Mouse (Mus musculus): ENCODE data around the gene Atp23.

GRCm38 (mm10) chr10:126931123-126931759 lies 30.1 kb upstream of the Atp23 start:
- TF ChIP-seq POLR2A (IDR thresholded peaks at IDR 0.05; ENCODE audit: low read depth, low read length) (no peak), CTCF (IDR thresholded peaks at IDR 0.05; ENCODE audit: extremely low read depth, insufficient read length, insufficient replicate concordance, low read depth, low read length) (no peak)
